In the genomic region with DNA sequence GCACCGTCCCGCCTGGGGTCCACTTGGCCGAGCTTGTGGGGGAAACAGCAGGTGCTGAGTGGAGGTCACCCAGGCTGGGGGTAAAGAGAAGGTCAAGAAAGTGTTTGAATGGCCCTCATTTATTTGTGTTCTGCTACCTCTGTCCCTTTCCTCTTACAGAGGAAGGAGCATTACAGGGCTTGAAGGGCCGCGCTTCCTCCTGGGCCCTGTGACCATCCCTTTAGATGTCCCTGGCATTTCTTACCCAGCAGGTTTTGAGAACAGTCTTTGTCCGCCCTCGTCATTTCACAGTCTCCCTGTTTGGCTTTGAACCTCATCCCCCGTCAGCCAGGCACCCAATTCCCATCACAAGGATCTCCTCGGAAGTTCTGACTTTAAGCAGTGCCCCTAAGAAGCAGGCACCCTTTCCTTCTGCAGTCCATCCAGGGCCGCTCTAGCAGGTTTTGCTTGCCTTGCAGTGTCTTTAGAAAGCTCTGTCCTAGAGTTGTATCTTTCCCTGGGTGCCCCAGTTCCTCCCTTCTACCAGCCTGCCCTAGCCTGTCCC, we compare ENCODE assay signal across 8 mouse cellular contexts. TPM values are rescaled to one million over a fixed set of nuclear protein-coding genes. Genes with fewer than 3 reads are reported as not detected.
DNase-seq lines count a peak whose midpoint lies in the region; ATAC-seq and TF ChIP-seq lines count a peak whose summit lies in the region.

No protein-coding gene starts in this region.

- DNase-seq in embryo, embryonic 10.5 days (ENCODE audit: low spot score): peak; percentile 27
- DNase-seq in embryo, embryonic 9.5 days (ENCODE audit: extremely low spot score): no peak
- DNase-seq in spleen, adult 2 months (ENCODE audit: low read depth in 1 of 2, low spot score in 2 of 2): no peak
- DNase-seq in spleen, postnatal 14 days (ENCODE audit: low spot score in 2 of 2): no peak
- no peak for DNase-seq in layer of hippocampus, postnatal 36 days
- DNase-seq in cerebellum, adult 9-10 months: no peak

- H3K4me2 ChIP-seq in limb, embryonic 12.5 days: peak overlapping the region; percentile 93
- H3K4me2 ChIP-seq in stomach, embryonic 15.5 days: peak overlapping the region; percentile 94

- H3K9me3 ChIP-seq in limb, embryonic 12.5 days: no peaks in the 10 kb centered on the region
- H3K9me3 ChIP-seq in stomach, embryonic 15.5 days: no peaks in the 10 kb centered on the region

- peak overlapping the region; percentile 58; the same call in 1 of the 2 replicates for H3K27ac ChIP-seq in spleen, adult 2 months (ENCODE audit: insufficient read depth, low read length)
- peak overlapping the region; percentile 84 for H3K27ac ChIP-seq in limb, embryonic 12.5 days
- peak overlapping the region; percentile 74; the same call in 1 of the 2 replicates for H3K27ac ChIP-seq in stomach, embryonic 15.5 days

- WGBS in spleen, adult 2 months: 59% methylated on average over 10 of the region's 10 CpGs
- WGBS in limb, embryonic 12.5 days: 9% methylated on average over 10 of the region's 10 CpGs
- WGBS in stomach, embryonic 15.5 days: 24% methylated on average over 10 of the region's 10 CpGs

- H3K9ac ChIP-seq in limb, embryonic 12.5 days (replicated peaks): peak overlapping the region; percentile 96
- H3K9ac ChIP-seq in stomach, embryonic 15.5 days: peak overlapping the region; percentile 86

- TF ChIP-seq POLR2A in spleen, adult 2 months (IDR thresholded peaks at IDR 0.05; ENCODE audit: low read depth, low read length): no peak

- no peak for TF ChIP-seq CTCF in spleen, adult 2 months (IDR thresholded peaks at IDR 0.05; ENCODE audit: extremely low read depth, insufficient read depth, insufficient read length, insufficient replicate concordance)

- H3K4me1 ChIP-seq in spleen, adult 2 months (ENCODE audit: control insufficient read depth, insufficient read depth, insufficient read length): no peaks in the 10 kb centered on the region; the same call in 1 of the 2 replicates
- peaks cover 66% of the 10 kb centered on the region for H3K4me1 ChIP-seq in limb, embryonic 12.5 days (replicated peaks)
- 0 out of 2 replicates have a peak, but pooled peaks cover 6% of the 10 kb centered on the region for H3K4me1 ChIP-seq in stomach, embryonic 15.5 days

- H3K36me3 ChIP-seq in spleen, adult 2 months (ENCODE audit: control insufficient read depth, insufficient read depth, low read length): no peaks in the 10 kb centered on the region
- H3K36me3 ChIP-seq in limb, embryonic 12.5 days: no peaks in the 10 kb centered on the region
- H3K36me3 ChIP-seq in stomach, embryonic 15.5 days: no peaks in the 10 kb centered on the region

- peaks cover 9% of the 10 kb centered on the region for H3K27me3 ChIP-seq in spleen, adult 2 months (ENCODE audit: control insufficient read depth, insufficient read depth, low read length)
- no peaks in the 10 kb centered on the region for H3K27me3 ChIP-seq in limb, embryonic 12.5 days
- H3K27me3 ChIP-seq in stomach, embryonic 15.5 days (replicated peaks): no peaks in the 10 kb centered on the region

- no peak for ATAC-seq in limb, embryonic 12.5 days (ENCODE audit: insufficient number of reproducible peaks, insufficient read depth, low FRiP score, low TSS enrichment, low read depth)
- no peak for ATAC-seq in stomach, embryonic 15.5 days (ENCODE audit: insufficient read depth, low FRiP score, low read depth)

- H3K4me3 ChIP-seq in spleen, adult 2 months (ENCODE audit: extremely low read depth, insufficient read depth, insufficient read length): peak overlapping the region; percentile 65
- peak overlapping the region; percentile 96 for H3K4me3 ChIP-seq in limb, embryonic 12.5 days (replicated peaks)
- peak overlapping the region; percentile 81 for H3K4me3 ChIP-seq in stomach, embryonic 15.5 days (replicated peaks)

RNA-seq across cellular contexts. Expression of a gene that starts 1.4 kb away (rescaled TPM):
- 63.9 and 91.7 TPM in 2 replicates for polyA plus RNA-seq in spleen, adult 2 months (2012; rRNA removed)
- 85.5 and 96.5 TPM in 2 replicates for polyA plus RNA-seq in limb, embryonic 12.5 days (2016; fragmentation: Nextera tagmentation; extraction: Ambion mirVana)
- 32.8 and 41.6 TPM in 2 replicates for polyA plus RNA-seq in stomach, embryonic 15.5 days (2015; fragmentation: Nextera tagmentation; extraction: Ambion mirVana)
- total RNA-seq in layer of hippocampus, postnatal 36 days (2021): 10 to 100 TPM; 75.6 to 87.3 TPM
